Mouse (Mus musculus) heart, adult 2 months (tissue): ENCODE measurements around the gene Faf1.

Experiments used
- CTCF ChIP-seq: fragments of 200-600 bp; IDR thresholded peaks from 2 replicates; pipeline ENCODE4 v1.8.1; 2022; ENCODE audit warnings: antibody characterized with exemption, mild to moderate bottlenecking, moderate library complexity
- EP300 ChIP-seq: fragments of 200-500 bp; IDR thresholded peaks from 2 replicates; pipeline ENCODE4 v1.6.1; 2011; ENCODE audit warnings: low read depth, low read length, control low read depth; ENCODE audit not compliant: insufficient read depth
- POLR2A ChIP-seq: fragments of 200-500 bp; IDR thresholded peaks from 2 replicates; pipeline ENCODE4 v1.6.1; 2011; ENCODE audit warnings: mild to moderate bottlenecking, low read depth, low read length, control low read depth; ENCODE audit not compliant: insufficient read depth

DNA sequence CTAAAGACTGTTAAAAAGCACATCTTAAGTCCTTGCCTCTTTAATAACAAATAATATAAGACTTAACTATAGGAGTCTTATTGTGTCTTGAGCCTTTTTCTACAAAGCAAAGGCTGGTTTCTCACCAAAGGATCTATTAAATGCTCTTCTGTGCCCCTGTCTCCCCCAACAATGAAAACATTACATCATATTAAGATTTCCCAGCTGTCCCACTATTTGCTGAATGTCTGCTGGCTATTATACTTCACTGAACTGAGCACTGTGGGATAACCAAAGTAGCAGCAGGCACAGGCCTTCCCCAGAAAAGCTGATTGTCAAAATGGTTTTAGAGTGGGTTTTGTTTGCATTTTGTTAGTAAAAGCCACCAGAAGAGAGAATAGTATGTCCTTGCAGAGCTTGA, 262.9 kb downstream of the Faf1 start:
- TF ChIP-seq CTCF (no peak), EP300 (no peak), POLR2A (no peak)
